19 mouse cellular contexts compared by ENCODE assay signal in the genomic region with DNA sequence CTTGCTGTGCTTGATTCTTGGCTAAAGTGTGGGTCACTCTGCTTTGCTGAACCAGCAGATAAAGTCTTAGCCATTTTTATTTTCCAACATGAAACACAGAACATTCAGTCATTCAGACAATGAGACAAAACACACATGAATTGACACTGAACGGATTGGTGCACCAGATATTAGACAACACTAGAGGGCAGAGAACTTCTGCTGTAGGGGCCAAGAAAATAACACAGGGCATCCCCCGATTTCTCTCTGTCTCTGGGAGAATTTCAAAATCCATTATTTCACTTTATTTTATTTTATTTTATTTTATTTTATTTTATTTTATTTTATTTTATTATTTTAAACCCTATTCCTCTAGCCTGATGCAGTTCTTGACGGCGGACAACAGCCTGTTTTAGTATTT. TPM values are rescaled to one million over a fixed set of nuclear protein-coding genes. Genes with fewer than 3 reads are reported as not detected.
A peak's percentile ranks its signal among the peaks of the same experiment; 100 is the strongest.
DNase-seq lines count a peak whose midpoint lies in the region; ATAC-seq and TF ChIP-seq lines count a peak whose summit lies in the region.
"Not testable (repeated sequence)": the region's sequence is repeated elsewhere in the genome, so short reads cannot be mapped to it uniquely, and the experiment has no call there.
"Had no signal": no experiment of that assay in that cellular context is flagged by ENCODE, and none has a peak within 500 bp of the region (broad histone marks: within the 10 kb centered on the region; RNA-seq: fewer than 3 reads in every experiment).

No protein-coding gene starts in this region.

- dilution Hi-C loops in CH12.LX (cut with MboI; ENCODE audit: extremely low pct_ligation_motif_present, extremely low pct_unique_long_range_greater_than_20kb, low sequenced_read_pairs): not testable (repeated sequence)

- not testable (repeated sequence) for TF ChIP-seq EP300 in CH12.LX (IDR thresholded peaks at IDR 0.05; ENCODE audit: low read length); MEL (IDR thresholded peaks at IDR 0.05; ENCODE audit: low read depth in 1 of 2, low read length in 2 of 2); liver, postnatal 0 days (IDR thresholded peaks at IDR 0.05; ENCODE audit: low read depth); stomach, postnatal 0 days (optimal IDR thresholded peaks at IDR 0.05)

- not testable (repeated sequence) for TF ChIP-seq POLR2A in CH12.LX (IDR thresholded peaks at IDR 0.05; ENCODE audit: low read depth, low read length); MEL (IDR thresholded peaks at IDR 0.05; ENCODE audit: control insufficient read depth in 1 of 2, insufficient read depth in 1 of 2, low read depth in 1 of 2, low read length in 2 of 2, poor library complexity in 1 of 2)

- H3K4me2 ChIP-seq in CH12.LX (ENCODE audit: insufficient read depth, low read depth, poor library complexity, severe bottlenecking); liver, postnatal 0 days (ENCODE audit: low read depth, low read length); stomach, postnatal 0 days (replicated peaks; ENCODE audit: low read depth): not testable (repeated sequence)

- DNase-seq in CH12.LX (ENCODE audit: extremely low read depth); liver, postnatal 0 days; stomach, postnatal 0 days (ENCODE audit: low spot score): not testable (repeated sequence)
- DNase-seq in MEL (ENCODE audit: low read depth, low spot score): peak; percentile 57
- DNase-seq in forebrain, embryonic 10.5 days (ENCODE audit: extremely low spot score, low spot score): peak; percentile 5

- 91% methylated on average over 4 of the region's 4 CpGs for WGBS in forebrain, embryonic 10.5 days
- WGBS in liver, postnatal 0 days (ENCODE audit: insufficient replicate concordance): 85% methylated on average over 4 of the region's 4 CpGs
- 89% methylated on average over 4 of the region's 4 CpGs for WGBS in stomach, postnatal 0 days

- not testable (repeated sequence) for H3K79me2 ChIP-seq in CH12.LX (replicated peaks; ENCODE audit: control insufficient read depth, extremely low read depth, insufficient read depth, poor library complexity, severe bottlenecking); MEL (ENCODE audit: control insufficient read depth, insufficient read depth, low read length, poor library complexity)

- H3K4me1 ChIP-seq in CH12.LX (ENCODE audit: control insufficient read depth in 1 of 2, insufficient read depth in 2 of 2); MEL (ENCODE audit: control insufficient read depth in 1 of 2, insufficient read depth in 2 of 2, low read length in 2 of 2); forebrain, embryonic 10.5 days; liver, postnatal 0 days (ENCODE audit: insufficient read depth); stomach, postnatal 0 days (replicated peaks; ENCODE audit: control insufficient read depth, insufficient read depth): not testable (repeated sequence)

- TF ChIP-seq CTCF in CH12.LX (conservative IDR thresholded peaks at IDR 0.05 in 1 of 2, IDR thresholded peaks at IDR 0.05 in 1 of 2; ENCODE audit: low read depth in 2 of 2, low read length in 2 of 2): peak in 1 of 2 experiments; percentile 34; a peak in 2 of 4 replicates
- peak; percentile 13 to 41 (median 23); a peak in 3 of 6 replicates for TF ChIP-seq CTCF in MEL (IDR thresholded peaks at IDR 0.05 in 2 of 3, conservative IDR thresholded peaks at IDR 0.05 in 1 of 3; ENCODE audit: control insufficient read depth in 1 of 3, insufficient read depth in 1 of 3, low read depth in 2 of 3, low read length in 3 of 3, poor library complexity in 1 of 3, severe bottlenecking in 1 of 3)
- TF ChIP-seq CTCF in liver, postnatal 0 days (IDR thresholded peaks at IDR 0.05; ENCODE audit: low read depth): peak; percentile 14; the same call in 1 of the 2 replicates
- 0 out of 2 replicates have a peak, but pooled peaks have one; percentile 5 for TF ChIP-seq CTCF in stomach, postnatal 0 days (IDR thresholded peaks at IDR 0.05; ENCODE audit: low read depth)

- H3K27me3 ChIP-seq in CH12.LX (replicated peaks); MEL (ENCODE audit: control insufficient read depth in 1 of 2, insufficient read depth in 2 of 2, low read length in 2 of 2); forebrain, embryonic 10.5 days (ENCODE audit: poor library complexity, severe bottlenecking); liver, postnatal 0 days (ENCODE audit: insufficient read depth, low read length); stomach, postnatal 0 days (ENCODE audit: control insufficient read depth, insufficient read depth, low read length): not testable (repeated sequence)

- in situ Hi-C loops in CH12.LX (cut with MboI; ENCODE audit: low pct_ligation_motif_present, low pct_unique_long_range_greater_than_20kb, low sequenced_read_pairs): not testable (repeated sequence)

- H3K27ac ChIP-seq in CH12.LX (ENCODE audit: insufficient read depth, low read depth); forebrain, embryonic 10.5 days; liver, postnatal 0 days (ENCODE audit: low read depth); stomach, postnatal 0 days (replicated peaks): not testable (repeated sequence)
- peak overlapping the region; percentile 78 for H3K27ac ChIP-seq in MEL (ENCODE audit: control insufficient read depth, low read depth, low read length)

- not testable (repeated sequence) for H3K4me3 ChIP-seq in CH12.LX (replicated peaks in 1 of 3; ENCODE audit: low read depth in 2 of 3, low read length in 2 of 3, poor library complexity in 1 of 3); forebrain, embryonic 10.5 days; liver, postnatal 0 days (ENCODE audit: low read depth, low read length); stomach, postnatal 0 days (ENCODE audit: low read depth, low read length)
- peak overlapping the region; percentile 35 to 58 for H3K4me3 ChIP-seq in MEL (ENCODE audit: control insufficient read depth in 1 of 2, insufficient read depth in 1 of 2, low read depth in 2 of 2, low read length in 2 of 2)

- H3K9me3 ChIP-seq in CH12.LX (replicated peaks; ENCODE audit: low read length); MEL (replicated peaks; ENCODE audit: insufficient read depth, low read length); forebrain, embryonic 10.5 days; liver, postnatal 0 days (ENCODE audit: low read length); stomach, postnatal 0 days (ENCODE audit: control insufficient read depth, low read length): not testable (repeated sequence)

- not testable (repeated sequence) for ATAC-seq in liver, postnatal 0 days; stomach, postnatal 0 days (ENCODE audit: low FRiP score, low TSS enrichment)

- not testable (repeated sequence) for H3K36me3 ChIP-seq in CH12.LX (replicated peaks in 1 of 2; ENCODE audit: control insufficient read depth in 1 of 2, insufficient read depth in 1 of 2, low read length in 1 of 2); MEL (ENCODE audit: control insufficient read depth in 1 of 2, insufficient read depth in 2 of 2, low read length in 2 of 2); forebrain, embryonic 10.5 days (replicated peaks); liver, postnatal 0 days (replicated peaks; ENCODE audit: insufficient read depth, low read length); stomach, postnatal 0 days (ENCODE audit: control insufficient read depth, insufficient read depth, low read length)

- H3K9ac ChIP-seq in CH12.LX (ENCODE audit: insufficient read depth, low read depth); liver, postnatal 0 days (replicated peaks); stomach, postnatal 0 days (ENCODE audit: low read length): not testable (repeated sequence)
- H3K9ac ChIP-seq in MEL (ENCODE audit: control insufficient read depth, low read depth, low read length, poor library complexity, severe bottlenecking): peak overlapping the region; percentile 61

- TF ChIP-seq RAD21 in CH12.LX (IDR thresholded peaks at IDR 0.05; ENCODE audit: low read depth, low read length): peak; percentile 34
- peak; percentile 51 for TF ChIP-seq RAD21 in MEL (IDR thresholded peaks at IDR 0.05; ENCODE audit: low read depth, low read length)

TF ChIP-seq in MEL, 35 proteins besides CTCF, POLR2A, EP300 and RAD21:
- TF ChIP-seq ZC3H11A (IDR thresholded peaks at IDR 0.05; ENCODE audit: low read depth, low read length) (peak; percentile 27; the same call in 1 of the 2 replicates), SMC3 (IDR thresholded peaks at IDR 0.05; ENCODE audit: low read depth, low read length) (peak; percentile 47)

RNA-seq across cellular contexts. Expression of a gene that starts 26.7 kb away (rescaled TPM):
- total RNA-seq in CH12.LX (2012; rRNA removed) (12.2 and 13.5 TPM in 2 replicates), CH12.LX (2014; rRNA removed) (9.8 and 11.8 TPM in 2 replicates), MEL (2012; rRNA removed) (13.9 and 15.1 TPM in 2 replicates)
- polyA plus RNA-seq in CH12.LX (2012; ENCODE audit: insufficient read length, low read depth) (19.5 and 20.1 TPM in 2 replicates), MEL (2012; ENCODE audit: insufficient read depth in 1 of 2, insufficient read length in 2 of 2, low read depth in 1 of 2, low replicate concordance in 2 of 2, missing spikeins in 1 of 2) (10 to 100 TPM in 1 of 2 experiments, not detected in 1; 26.5 TPM)
- polyA plus RNA-seq in forebrain, embryonic 10.5 days (2016; fragmentation: Nextera tagmentation; extraction: Ambion mirVana): 0.42 and 0.46 TPM in 2 replicates
- 0.22 and 0.25 TPM in 2 replicates for polyA plus RNA-seq in liver, postnatal 0 days (2015; fragmentation: Nextera tagmentation; extraction: Ambion mirVana)
- polyA plus RNA-seq in stomach, postnatal 0 days (2015; fragmentation: Nextera tagmentation; extraction: Ambion mirVana): 0.30 and 0.45 TPM in 2 replicates

RNA-seq across cellular contexts. Expression of a gene that starts 38.1 kb away (rescaled TPM):
- total RNA-seq in CH12.LX (2012; rRNA removed): not detected in 2 replicates
- total RNA-seq in CH12.LX (2014; rRNA removed): not detected in 2 replicates
- not detected in 2 replicates for polyA plus RNA-seq in CH12.LX (2012; ENCODE audit: insufficient read length, low read depth)
- not detected in 2 replicates for total RNA-seq in MEL (2012; rRNA removed)
- not detected for polyA plus RNA-seq in MEL (2012; ENCODE audit: insufficient read depth in 1 of 2, insufficient read length in 2 of 2, low read depth in 1 of 2, low replicate concordance in 2 of 2, missing spikeins in 1 of 2)
- polyA plus RNA-seq in forebrain, embryonic 10.5 days (2016; fragmentation: Nextera tagmentation; extraction: Ambion mirVana): not detected in 2 replicates
- 1.0 and 1.2 TPM in 2 replicates for polyA plus RNA-seq in liver, postnatal 0 days (2015; fragmentation: Nextera tagmentation; extraction: Ambion mirVana)
- polyA plus RNA-seq in stomach, postnatal 0 days (2015; fragmentation: Nextera tagmentation; extraction: Ambion mirVana): 0.06 TPM in 2 replicates
- total RNA-seq: adrenal gland, adult 18-20 months; adrenal gland, postnatal 14 days; adrenal gland, postnatal 36 days; G1E had no signal
- polyA plus RNA-seq: activated CD4-positive, CD25-positive, alpha-beta regulatory T cell, adult 4 months; CD4-positive, CD25-positive, alpha-beta regulatory T cell, adult 4 months; embryonic facial prominence, embryonic 10.5 days; embryonic facial prominence, embryonic 12.5 days; embryonic facial prominence, embryonic 14.5 days; forebrain, embryonic 12.5 days; forebrain, embryonic 14.5 days; forebrain, embryonic 16.5 days; frontal cortex, adult 2 months; G1E; Patski had no signal
